Mouse (Mus musculus) CH12.LX (cell line): ENCODE data around the gene E330017A01Rik. TPM values are rescaled to one million over a fixed set of nuclear protein-coding genes. Genes with fewer than 3 reads are reported as not detected.

Experiments
- DNase-seq: peaks from one replicate; pipeline ENCODE4 v3.0.0-alpha.2; 2013; ENCODE audit errors: extremely low read depth
- H3K27ac ChIP-seq: 2 replicates; pipeline ENCODE4 v1.5.1; 2012; ENCODE audit warnings: low read depth, mild to moderate bottlenecking, control low read depth, moderate library complexity; ENCODE audit not compliant: insufficient read depth
- H3K27me3 ChIP-seq: replicated peaks from 2 replicates; pipeline ENCODE3; 2012; ENCODE audit warnings: inconsistent platforms
- H3K36me3 ChIP-seq, 2 experiments: replicated peaks in 1 of 2; 2 replicates each; pipeline versions ENCODE3 to v1.6.1; 2012; ENCODE audit warnings: inconsistent platforms in 1 of 2, low read length in 1 of 2, mild to moderate bottlenecking in 1 of 2, mixed read lengths in 1 of 2, moderate library complexity in 1 of 2; ENCODE audit not compliant: control insufficient read depth in 1 of 2, insufficient read depth in 1 of 2
- H3K4me1 ChIP-seq, 2 experiments: 2 replicates each; pipeline ENCODE4 v1.6.1; 2012; ENCODE audit warnings: inconsistent platforms in 1 of 2, moderate library complexity in 1 of 2; ENCODE audit not compliant: insufficient read depth in 2 of 2, control insufficient read depth in 1 of 2
- H3K4me2 ChIP-seq: 2 replicates; pipeline ENCODE4 v1.6.1; 2012; ENCODE audit warnings: low read depth, mild to moderate bottlenecking, control low read depth; ENCODE audit not compliant: poor library complexity, insufficient read depth, severe bottlenecking
- H3K4me3 ChIP-seq, 3 experiments: fragments of 150-350 bp in 1 of 3; sonication (generic) in 1 of 3; replicated peaks in 1 of 3; 2 replicates each; pipeline versions ENCODE3 to v1.5.1; 2011 to 2012; ENCODE audit warnings: low read depth in 2 of 3, low read length in 2 of 3, mild to moderate bottlenecking in 2 of 3, moderate library complexity in 2 of 3, control low read depth in 1 of 3, improper control_type of control experiment in 1 of 3, inconsistent platforms in 1 of 3, mixed read lengths in 1 of 3; ENCODE audit not compliant: poor library complexity in 1 of 3
- H3K79me2 ChIP-seq: replicated peaks from 2 replicates; pipeline ENCODE4 v1.6.1; 2012; ENCODE audit warnings: mild to moderate bottlenecking, moderate library complexity; ENCODE audit not compliant: control insufficient read depth, poor library complexity, insufficient read depth, severe bottlenecking; ENCODE audit errors: extremely low read depth
- H3K9ac ChIP-seq: 2 replicates; pipeline ENCODE4 v1.6.1; 2012; ENCODE audit warnings: low read depth, mild to moderate bottlenecking, control low read depth, moderate library complexity; ENCODE audit not compliant: insufficient read depth
- H3K9me3 ChIP-seq: replicated peaks from 2 replicates; pipeline ENCODE3; 2012; ENCODE audit warnings: low read length, inconsistent platforms, mixed read lengths
- BHLHE40 ChIP-seq: IDR thresholded peaks from 2 replicates; pipeline ENCODE4 v1.6.1; 2011; ENCODE audit warnings: mild to moderate bottlenecking, low read depth, low read length, improper control_type of control experiment
- CTCF ChIP-seq, 2 experiments: IDR thresholded peaks in 1 of 2; conservative IDR thresholded peaks in 1 of 2; 2 replicates each; pipeline ENCODE4 v1.5.1; 2011 to 2012; ENCODE audit warnings: low read depth in 2 of 2, low read length in 2 of 2, improper control_type of control experiment in 1 of 2, inconsistent platforms in 1 of 2, mild to moderate bottlenecking in 1 of 2, moderate library complexity in 1 of 2
- EP300 ChIP-seq: IDR thresholded peaks from 2 replicates; pipeline ENCODE4 v1.6.1; 2011; ENCODE audit warnings: low read length, improper control_type of control experiment
- ETS1 ChIP-seq: conservative IDR thresholded peaks from 2 replicates; pipeline ENCODE4 v1.6.1; 2012; ENCODE audit warnings: low read depth, mild to moderate bottlenecking, inconsistent platforms, low read length, improper control_type of control experiment, moderate library complexity
- GABPA ChIP-seq: IDR thresholded peaks from 2 replicates; pipeline ENCODE4 v1.6.1; 2012; ENCODE audit warnings: low read depth, low read length, improper control_type of control experiment, inconsistent platforms; ENCODE audit not compliant: insufficient replicate concordance
- IRF4 ChIP-seq: IDR thresholded peaks from 2 replicates; pipeline ENCODE4 v1.6.1; 2014; ENCODE audit warnings: low read depth, mild to moderate bottlenecking, inconsistent platforms, low read length, improper control_type of control experiment
- JUN ChIP-seq: IDR thresholded peaks from 2 replicates; pipeline ENCODE4 v1.6.1; 2011; ENCODE audit warnings: low read depth, mild to moderate bottlenecking, low read length, improper control_type of control experiment, moderate library complexity; ENCODE audit not compliant: insufficient read depth
- JUND ChIP-seq: conservative IDR thresholded peaks from 2 replicates; pipeline ENCODE4 v1.6.1; 2011; ENCODE audit warnings: low read depth, low read length, improper control_type of control experiment
- KAT2A ChIP-seq: IDR thresholded peaks from 2 replicates; pipeline ENCODE4 v1.6.1; 2012; ENCODE audit warnings: low read length, improper control_type of control experiment, inconsistent platforms; ENCODE audit not compliant: insufficient replicate concordance
- MAX ChIP-seq: IDR thresholded peaks from 2 replicates; pipeline ENCODE4 v1.6.1; 2011; ENCODE audit warnings: low read length, improper control_type of control experiment
- MAZ ChIP-seq: IDR thresholded peaks from 2 replicates; pipeline ENCODE4 v1.6.1; 2012; ENCODE audit warnings: low read depth, mild to moderate bottlenecking, inconsistent platforms, low read length, improper control_type of control experiment, moderate library complexity
- MEF2A ChIP-seq: IDR thresholded peaks from 2 replicates; pipeline ENCODE4 v1.6.1; 2014; ENCODE audit warnings: low read depth, mild to moderate bottlenecking, inconsistent platforms, low read length, improper control_type of control experiment, borderline replicate concordance
- MXI1 ChIP-seq: IDR thresholded peaks from 2 replicates; pipeline ENCODE4 v1.6.1; 2011; ENCODE audit warnings: mild to moderate bottlenecking, low read depth, low read length, improper control_type of control experiment
- MYC ChIP-seq: IDR thresholded peaks from 2 replicates; pipeline ENCODE4 v1.6.1; 2011; ENCODE audit warnings: low read depth, mild to moderate bottlenecking, improper control_type of control experiment, low read length
- NRF1 ChIP-seq: IDR thresholded peaks from 2 replicates; pipeline ENCODE4 v1.6.1; 2014; ENCODE audit warnings: low read depth, mild to moderate bottlenecking, inconsistent platforms, low read length, improper control_type of control experiment, moderate library complexity
- POLR2AphosphoS2 ChIP-seq: IDR thresholded peaks from 2 replicates; pipeline ENCODE4 v1.6.1; 2011; ENCODE audit warnings: low read depth, low read length, improper control_type of control experiment
- RAD21 ChIP-seq: IDR thresholded peaks from 2 replicates; pipeline ENCODE4 v1.6.1; 2011; ENCODE audit warnings: low read depth, mild to moderate bottlenecking, low read length, improper control_type of control experiment, moderate library complexity
- RCOR1 ChIP-seq: conservative IDR thresholded peaks from 2 replicates; pipeline ENCODE4 v1.6.1; 2012; ENCODE audit warnings: low read depth, mild to moderate bottlenecking, inconsistent platforms, low read length, improper control_type of control experiment
- SMC3 ChIP-seq: IDR thresholded peaks from 2 replicates; pipeline ENCODE4 v1.6.1; 2011; ENCODE audit warnings: low read depth, low read length, improper control_type of control experiment
- TBP ChIP-seq: conservative IDR thresholded peaks from 2 replicates; pipeline ENCODE4 v1.6.1; 2011; ENCODE audit warnings: low read depth, low read length, improper control_type of control experiment
- TCF12 ChIP-seq: IDR thresholded peaks from 2 replicates; pipeline ENCODE4 v1.6.1; 2014; ENCODE audit warnings: low read depth, mild to moderate bottlenecking, inconsistent platforms, low read length, improper control_type of control experiment
- UBTF ChIP-seq: IDR thresholded peaks from 2 replicates; pipeline ENCODE4 v1.6.1; 2012; ENCODE audit warnings: low read depth, mild to moderate bottlenecking, inconsistent platforms, low read length, improper control_type of control experiment, moderate library complexity
- USF2 ChIP-seq: conservative IDR thresholded peaks from 2 replicates; pipeline ENCODE4 v1.6.1; 2011; ENCODE audit warnings: low read depth, low read length, improper control_type of control experiment
- ZC3H11A ChIP-seq: IDR thresholded peaks from 2 replicates; pipeline ENCODE4 v1.6.1; 2012; ENCODE audit warnings: low read depth, mild to moderate bottlenecking, inconsistent platforms, low read length, improper control_type of control experiment
- ZKSCAN1 ChIP-seq: IDR thresholded peaks from 2 replicates; pipeline ENCODE4 v1.6.1; 2012; ENCODE audit warnings: low read depth, inconsistent platforms, low read length, improper control_type of control experiment, borderline replicate concordance
- ZMIZ1 ChIP-seq: IDR thresholded peaks from 2 replicates; pipeline ENCODE4 v1.6.1; 2012; ENCODE audit warnings: low read depth, mild to moderate bottlenecking, inconsistent platforms, low read length, improper control_type of control experiment
- ZNF384 ChIP-seq: IDR thresholded peaks from 2 replicates; pipeline ENCODE4 v1.6.1; 2012; ENCODE audit warnings: low read depth, low read length, improper control_type of control experiment, inconsistent platforms
- dilution Hi-C: fragments of 300-500 bp; cut with MboI; formaldehyde crosslinking; loops from 2 replicates; pipeline ENCODE4 v1.14.3; 2020; ENCODE audit warnings: low sequenced_read_pairs; ENCODE audit not compliant: extremely low pct_unique_long_range_greater_than_20kb, extremely low pct_ligation_motif_present
- in situ Hi-C: fragments of 300-500 bp; cut with MboI; formaldehyde crosslinking; loops from 3 replicates; pipeline ENCODE4 v1.14.3; 2019; ENCODE audit warnings: low sequenced_read_pairs, low pct_ligation_motif_present, low pct_unique_long_range_greater_than_20kb, mixed read lengths
- polyA plus RNA-seq: library from polyadenylated mRNA; unstranded; fragments of >175 nt; gene quantifications from 2 replicates; pipeline ENCODE4 v1.2.1, GENCODE M21; 2012; ENCODE audit warnings: low read depth; ENCODE audit not compliant: insufficient read length
- total RNA-seq, 2 experiments: library from RNA; depleted of rRNA; stranded (reverse); fragments of 300-350 nt in 1 of 2; fragments of >200 nt in 1 of 2; gene quantifications; 2 replicates each; pipeline ENCODE4 v1.2.3; 2012 to 2014

Gene E330017A01Rik
- total and polyA plus RNA-seq, 3 experiments = 0.21 TPM; not detected in 2

- Histone ChIP-seq H3K4me2 (no peak overlapping the region), H3K79me2 (no peaks in the 10 kb centered on the region), H3K36me3 (no peaks in the 10 kb centered on the region)
- in situ Hi-C loops = no loop called here
- TF ChIP-seq UBTF (no peak), MAX (no peak), IRF4 (no peak), CTCF (conservative IDR thresholded peaks at IDR 0.05 in 1 of 2, IDR thresholded peaks at IDR 0.05 in 1 of 2; ENCODE audit: low read depth in 2 of 2, low read length in 2 of 2) (no peak), ZC3H11A (no peak), BHLHE40 (no peak), ZNF384 (no peak)
- TF ChIP-seq, all 38 proteins: peak for 0
- dilution Hi-C loops = no loop called here
- no peak overlapping the region for H3K4me3 ChIP-seq
- no peaks in the 10 kb centered on the region for H3K9me3 ChIP-seq
- no peak overlapping the region for H3K27ac ChIP-seq
- no peak for DNase-seq
- H3K27me3 ChIP-seq = no peaks in the 10 kb centered on the region
- peaks cover 0 to 12% of the 10 kb centered on the region in 2 experiments; a peak in 2 of 4 replicates for H3K4me1 ChIP-seq
- H3K9ac ChIP-seq = no peak overlapping the region
Measured at GRCm38 (mm10) chr16:58617346-58617745, 21.2 kb downstream of the E330017A01Rik start.

- dilution Hi-C loops = no loop called here
- H3K36me3 ChIP-seq = no peaks in the 10 kb centered on the region
- no peaks in the 10 kb centered on the region for H3K9me3 ChIP-seq
- H3K27me3 ChIP-seq = no peaks in the 10 kb centered on the region
- no peak within 1 kb of the TSS for H3K9ac ChIP-seq
- TF ChIP-seq USF2 (no peak), SMC3 (no peak), MAX (no peak), GABPA (no peak), KAT2A (no peak), RAD21 (no peak), EP300 (no peak)
- H3K79me2 ChIP-seq = no peaks in the 10 kb centered on the region
- no peak within 1 kb of the TSS for H3K4me2 ChIP-seq
- no peak for DNase-seq
- H3K4me3 ChIP-seq = no peak within 1 kb of the TSS
- H3K27ac ChIP-seq = no peak within 1 kb of the TSS
- in situ Hi-C loops = no loop called here
- peaks cover 0 to 12% of the 10 kb centered on the region in 2 experiments; a peak in 2 of 4 replicates for H3K4me1 ChIP-seq
Measured at GRCm38 (mm10) chr16:58616878-58617277, 21.7 kb downstream of the E330017A01Rik start, which contains the start of gene Gm813. TSS of gene Gm813 (minus strand) at chr16:58616978.

DNA sequence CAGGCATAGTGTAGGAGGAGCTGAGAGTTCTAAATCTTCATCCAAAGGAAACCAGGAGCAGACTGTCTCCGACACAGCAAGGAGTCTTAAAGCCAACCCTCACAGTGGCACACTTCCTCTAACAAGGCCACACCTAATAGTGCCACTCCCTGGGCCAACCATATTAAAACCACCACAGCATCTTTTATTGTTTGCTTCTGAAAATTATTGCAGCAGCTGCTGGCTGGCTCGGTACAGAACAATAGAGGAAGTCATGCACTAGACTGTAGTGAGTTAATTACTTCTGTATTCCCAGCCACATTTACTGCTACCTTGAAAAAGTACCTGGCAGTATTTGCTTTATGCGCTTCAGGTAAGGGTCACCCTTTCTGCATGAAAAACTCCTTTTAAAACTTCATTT is 25.6 kb downstream of the E330017A01Rik start:
- Histone ChIP-seq H3K4me2 (no peak overlapping the region), H3K9me3 (no peaks in the 10 kb centered on the region), H3K4me3 (no peak overlapping the region), H3K36me3 (no peaks in the 10 kb centered on the region), H3K9ac (no peak overlapping the region), H3K27ac (no peak overlapping the region), H3K27me3 (no peaks in the 10 kb centered on the region), H3K79me2 (no peaks in the 10 kb centered on the region), H3K4me1 (peaks cover 0 to 12% of the 10 kb centered on the region in 2 experiments; a peak in 2 of 4 replicates)
- in situ Hi-C loops = no loop called here
- DNase-seq = no peak
- no peak for TF ChIP-seq JUN
- no peak for TF ChIP-seq ZMIZ1
- TF ChIP-seq MYC = no peak
- TF ChIP-seq TCF12 = no peak
- TF ChIP-seq TBP = no peak
- no peak for TF ChIP-seq ETS1
- no peak for TF ChIP-seq NRF1
- TF ChIP-seq ZKSCAN1 = no peak
- TF ChIP-seq MAZ = no peak
- TF ChIP-seq RCOR1 = no peak
- TF ChIP-seq JUND = no peak
- TF ChIP-seq MXI1 = no peak
- TF ChIP-seq POLR2AphosphoS2 = no peak
- TF ChIP-seq ZC3H11A = no peak
- no peak for TF ChIP-seq RAD21
- TF ChIP-seq IRF4 = no peak
- no peak for TF ChIP-seq MEF2A
- dilution Hi-C loops = no loop called here
